Mouse (Mus musculus) neural tube, embryonic 10.5 days (tissue): ENCODE data around the gene Oip5.

Source experiments
- DNase-seq: peaks from one replicate; pipeline ENCODE4 v3.0.0-alpha.2; 2017; ENCODE audit warnings: low spot score; ENCODE audit errors: extremely low spot score

Oip5 gene

GRCm38 (mm10) chr2:119587383-119587782 is 30.9 kb downstream of the Oip5 start:
- peak; percentile 63 for DNase-seq

GRCm38 (mm10) chr2:119584282-119584681 is 34.0 kb downstream of the Oip5 start:
- no peak for DNase-seq

GRCm38 (mm10) chr2:119583439-119583838 is 34.8 kb downstream of the Oip5 start:
- no peak for DNase-seq

- no peak for DNase-seq
Observed at GRCm38 (mm10) chr2:119581571-119581970, 36.7 kb downstream of the Oip5 start.

- no peak for DNase-seq
Observed at GRCm38 (mm10) chr2:119572471-119572870, 45.8 kb downstream of the Oip5 start.

GRCm38 (mm10) chr2:119566182-119566855 is 52.0 kb downstream of the Oip5 start:
- DNase-seq = no peak

GRCm38 (mm10) chr2:119565284-119565683 is 53.0 kb downstream of the Oip5 start:
- DNase-seq = no peak

- no peak for DNase-seq
Observed at GRCm38 (mm10) chr2:119561794-119562193, 56.5 kb downstream of the Oip5 start.
